Mouse (Mus musculus): ENCODE measurements around the gene Cdh6.

Gene Cdh6

GRCm38 (mm10) chr15:13173071-13173778, at the start of gene Cdh6:
TSS of gene Cdh6 (minus strand) at chr15:13173675.
- DNase-seq, result no peak

GRCm38 (mm10) chr15:13219727-13220454, 46.4 kb upstream of the Cdh6 start:
- DNase-seq, result no peak

- DNase-seq, result no peak
Observed at GRCm38 (mm10) chr15:13217800-13218199, 44.3 kb upstream of the Cdh6 start.

- no peak for DNase-seq
Observed at GRCm38 (mm10) chr15:13217161-13217560, 43.7 kb upstream of the Cdh6 start.

- DNase-seq, result no peak
Observed at GRCm38 (mm10) chr15:13212956-13213355, 39.5 kb upstream of the Cdh6 start.

GRCm38 (mm10) chr15:13212027-13212685, 38.7 kb upstream of the Cdh6 start:
- no peak for DNase-seq

- DNase-seq, result no peak
Observed at GRCm38 (mm10) chr15:13210186-13210585, 36.7 kb upstream of the Cdh6 start.

- DNase-seq, result no peak
Observed at GRCm38 (mm10) chr15:13208716-13209115, 35.2 kb upstream of the Cdh6 start.

GRCm38 (mm10) chr15:13196237-13196636, 22.8 kb upstream of the Cdh6 start:
- no peak for DNase-seq

- no peak for DNase-seq
Observed at GRCm38 (mm10) chr15:13194048-13194447, 20.6 kb upstream of the Cdh6 start.

- DNase-seq, result no peak
Observed at GRCm38 (mm10) chr15:13193076-13193475, 19.6 kb upstream of the Cdh6 start.

GRCm38 (mm10) chr15:13183661-13184060, 10.2 kb upstream of the Cdh6 start:
- no peak for DNase-seq

- no peak for DNase-seq
Observed at GRCm38 (mm10) chr15:13181430-13181829, 8.0 kb upstream of the Cdh6 start.

GRCm38 (mm10) chr15:13181014-13181413, 7.5 kb upstream of the Cdh6 start:
- DNase-seq, result no peak

- no peak for DNase-seq
Observed at GRCm38 (mm10) chr15:13175978-13176377, 2.5 kb upstream of the Cdh6 start.

GRCm38 (mm10) chr15:13174618-13174980, 1.1 kb upstream of the Cdh6 start:
- no peak for DNase-seq

- no peak for DNase-seq
Observed at GRCm38 (mm10) chr15:13173840-13174617, 554 bp upstream of the Cdh6 start.

GRCm38 (mm10) chr15:13172365-13173070, 957 bp downstream of the Cdh6 start:
- DNase-seq, result no peak

GRCm38 (mm10) chr15:13171486-13172364, 1.8 kb downstream of the Cdh6 start:
- no peak for DNase-seq

- DNase-seq, result no peak
Observed at GRCm38 (mm10) chr15:13165094-13165885, 8.2 kb downstream of the Cdh6 start.

GRCm38 (mm10) chr15:13155820-13156219, 17.7 kb downstream of the Cdh6 start:
- no peak for DNase-seq

Measured in spleen, adult 18-20 months (tissue).